Comparison of ENCODE assay signal across 10 mouse cellular contexts in the genomic region with DNA sequence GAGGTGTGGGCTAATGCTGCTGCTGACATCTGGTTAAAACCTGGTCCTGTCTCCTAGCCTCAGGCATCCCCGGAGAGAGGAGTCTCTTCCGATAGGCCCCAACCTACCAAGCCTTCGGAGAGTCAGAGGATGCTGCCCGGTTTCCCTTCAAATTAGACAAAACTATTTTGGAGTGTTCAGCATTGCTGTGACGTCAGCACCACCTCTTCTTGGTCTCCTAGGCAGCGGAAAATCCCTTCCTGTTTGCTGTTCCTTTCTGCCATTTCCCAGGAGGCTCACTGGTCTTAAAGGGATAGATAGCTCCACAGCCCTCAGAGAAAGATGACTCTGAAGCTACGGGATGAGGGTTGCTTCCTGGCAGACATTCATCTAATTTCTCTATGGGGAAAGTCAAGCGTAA. TPM values are rescaled to one million over a fixed set of nuclear protein-coding genes. Genes with fewer than 3 reads are reported as not detected.
DNase-seq lines count a peak whose midpoint lies in the region; ATAC-seq and TF ChIP-seq lines count a peak whose summit lies in the region.
"Had no signal": no experiment of that assay in that cellular context is flagged by ENCODE, and none has a peak within 500 bp of the region (broad histone marks: within the 10 kb centered on the region; RNA-seq: fewer than 3 reads in every experiment).

No protein-coding gene starts in this region.

- H3K36me3 ChIP-seq in kidney, embryonic 15.5 days: no peaks in the 10 kb centered on the region
- no peaks in the 10 kb centered on the region for H3K36me3 ChIP-seq in forebrain, embryonic 10.5 days (replicated peaks)
- H3K36me3 ChIP-seq: limb, embryonic 12.5 days had no signal

- H3K9ac ChIP-seq in kidney, embryonic 15.5 days: no peak overlapping the region
- H3K9ac ChIP-seq: limb, embryonic 12.5 days had no signal

- DNase-seq in kidney, postnatal 10 days: peak; percentile 48
- DNase-seq in MN1 (ENCODE audit: low spot score): peak; percentile 54
- DNase-seq in left cerebral cortex, postnatal 14 days (ENCODE audit: low spot score in 2 of 2): peak; percentile 76 to 86
- DNase-seq in urinary bladder, adult 2 months (ENCODE audit: low spot score): no peak
- no peak for DNase-seq in forebrain, embryonic 10.5 days (ENCODE audit: extremely low spot score, low spot score)
- DNase-seq: cerebellum, adult 11 months had no signal

- H3K9me3 ChIP-seq in kidney, embryonic 15.5 days (replicated peaks): peaks cover 4% of the 10 kb centered on the region; the same call in 1 of the 2 replicates
- H3K9me3 ChIP-seq in forebrain, embryonic 10.5 days: peaks cover 5% of the 10 kb centered on the region; the same call in 1 of the 2 replicates

- ATAC-seq in kidney, embryonic 15.5 days (replicated peaks; ENCODE audit: low FRiP score): no peak

- no peak overlapping the region for H3K4me2 ChIP-seq in kidney, embryonic 15.5 days
- H3K4me2 ChIP-seq: limb, embryonic 12.5 days had no signal

- H3K4me1 ChIP-seq in kidney, embryonic 15.5 days: 0 out of 2 replicates have a peak, but pooled peaks cover 5% of the 10 kb centered on the region
- peaks cover 4% of the 10 kb centered on the region for H3K4me1 ChIP-seq in cortical plate, adult 2 months (ENCODE audit: control insufficient read depth, insufficient read depth, low read length)
- no peaks in the 10 kb centered on the region; the same call in 1 of the 2 replicates for H3K4me1 ChIP-seq in forebrain, embryonic 10.5 days
- H3K4me1 ChIP-seq: limb, embryonic 12.5 days had no signal

- TF ChIP-seq CTCF in cortical plate, adult 2 months (IDR thresholded peaks at IDR 0.05; ENCODE audit: extremely low read depth, insufficient read depth, low read length): no peak

- intact Hi-C loops in left cerebral cortex, postnatal 14 days (cut with DNase I): no loop called here

- H3K27me3 ChIP-seq in kidney, embryonic 15.5 days: no peaks in the 10 kb centered on the region
- H3K27me3 ChIP-seq in forebrain, embryonic 10.5 days (ENCODE audit: poor library complexity, severe bottlenecking): no peaks in the 10 kb centered on the region
- H3K27me3 ChIP-seq: limb, embryonic 12.5 days had no signal

- no peak overlapping the region for H3K4me3 ChIP-seq in kidney, embryonic 15.5 days (replicated peaks)
- no peak overlapping the region; the same call in 1 of the 2 replicates for H3K4me3 ChIP-seq in cortical plate, adult 2 months (ENCODE audit: insufficient read depth, low read length)
- H3K4me3 ChIP-seq in forebrain, embryonic 10.5 days: no peak overlapping the region
- H3K4me3 ChIP-seq: erythroblast, embryonic 14.5 days; limb, embryonic 12.5 days had no signal

- peak; percentile 35; the same call in 1 of the 2 replicates for TF ChIP-seq POLR2A in cortical plate, adult 2 months (IDR thresholded peaks at IDR 0.05; ENCODE audit: extremely low read depth, insufficient read depth, low read length)

- no peak overlapping the region for H3K27ac ChIP-seq in kidney, embryonic 15.5 days
- peak overlapping the region; percentile 36 for H3K27ac ChIP-seq in cortical plate, adult 2 months (ENCODE audit: insufficient read depth, low read length)
- H3K27ac ChIP-seq in forebrain, embryonic 10.5 days: no peak overlapping the region
- H3K27ac ChIP-seq: limb, embryonic 12.5 days had no signal

- WGBS in kidney, embryonic 15.5 days: 77% methylated on average over 8 of the region's 8 CpGs
- WGBS in forebrain, embryonic 10.5 days: 85% methylated on average over 8 of the region's 8 CpGs

RNA-seq across cellular contexts. Expression of a gene that starts 31.5 kb away (rescaled TPM):
- 84.9 and 86.8 TPM in 2 replicates for polyA plus RNA-seq in kidney, embryonic 15.5 days (2015; fragmentation: Nextera tagmentation; extraction: Ambion mirVana)
- 154 and 158 TPM in 2 replicates for polyA plus RNA-seq in cortical plate, adult 2 months (2012; rRNA removed)
- total RNA-seq in left cerebral cortex, postnatal 14 days (2021): 10 to 100 TPM; 87.2 to 90.5 TPM
- 89.8 and 96.1 TPM in 2 replicates for polyA plus RNA-seq in urinary bladder, adult 2 months (2012; rRNA removed)
- 120 and 124 TPM in 2 replicates for polyA plus RNA-seq in forebrain, embryonic 10.5 days (2016; fragmentation: Nextera tagmentation; extraction: Ambion mirVana)

Comparison
In these comparisons a context has a peak if more than half of its experiments do, and no peak if none do; other contexts are left out.
1. DNase-seq: peak in kidney, postnatal 10 days (single experiment), MN1 (single experiment) and left cerebral cortex, postnatal 14 days (2 of 2); none in urinary bladder, adult 2 months (single experiment) and forebrain, embryonic 10.5 days (single experiment).